Mouse (Mus musculus): ENCODE measurements around the gene Hs3st5.
"Not testable (repeated sequence)": the region's sequence is repeated elsewhere in the genome, so short reads cannot be mapped to it uniquely, and the experiment has no call there.

The Hs3st5 gene

GRCm38 (mm10) chr10:36557673-36558072 lies 51.1 kb downstream of the Hs3st5 start:
- no peak for DNase-seq (ENCODE audit: low spot score)

GRCm38 (mm10) chr10:36558736-36559135 lies 52.1 kb downstream of the Hs3st5 start:
- no peak for DNase-seq (ENCODE audit: low spot score)

GRCm38 (mm10) chr10:36567258-36567657 lies 60.6 kb downstream of the Hs3st5 start:
- no peak for DNase-seq (ENCODE audit: low spot score)

- no peak for DNase-seq (ENCODE audit: low spot score)
Observed at GRCm38 (mm10) chr10:36572540-36572939, 65.9 kb downstream of the Hs3st5 start.

- DNase-seq (ENCODE audit: low spot score) = no peak
Observed at GRCm38 (mm10) chr10:36578375-36579145, 71.9 kb downstream of the Hs3st5 start.

GRCm38 (mm10) chr10:36610400-36610799 lies 103.8 kb downstream of the Hs3st5 start:
- no peak for DNase-seq (ENCODE audit: low spot score)

- DNase-seq (ENCODE audit: low spot score) = not testable (repeated sequence)
Observed at GRCm38 (mm10) chr10:36611415-36611814, 104.8 kb downstream of the Hs3st5 start.

GRCm38 (mm10) chr10:36623037-36623436 lies 116.4 kb downstream of the Hs3st5 start:
- DNase-seq (ENCODE audit: low spot score) = no peak

- no peak for DNase-seq (ENCODE audit: low spot score)
Observed at GRCm38 (mm10) chr10:36627952-36628351, 121.3 kb downstream of the Hs3st5 start.

GRCm38 (mm10) chr10:36631746-36632145 lies 125.1 kb downstream of the Hs3st5 start:
- no peak for DNase-seq (ENCODE audit: low spot score)

GRCm38 (mm10) chr10:36650653-36651052 lies 144.0 kb downstream of the Hs3st5 start:
- DNase-seq (ENCODE audit: low spot score) = no peak

- no peak for DNase-seq (ENCODE audit: low spot score)
Observed at GRCm38 (mm10) chr10:36713974-36714373, 207.4 kb downstream of the Hs3st5 start.

GRCm38 (mm10) chr10:36726239-36726638 lies 219.6 kb downstream of the Hs3st5 start:
- no peak for DNase-seq (ENCODE audit: low spot score)

- DNase-seq (ENCODE audit: low spot score) = no peak
Observed at GRCm38 (mm10) chr10:36729361-36730098, 222.9 kb downstream of the Hs3st5 start.

- no peak for DNase-seq (ENCODE audit: low spot score)
Observed at GRCm38 (mm10) chr10:36739375-36739774, 232.8 kb downstream of the Hs3st5 start.

- no peak for DNase-seq (ENCODE audit: low spot score)
Observed at GRCm38 (mm10) chr10:36750021-36750420, 243.4 kb downstream of the Hs3st5 start.

GRCm38 (mm10) chr10:36754471-36754870 lies 247.9 kb downstream of the Hs3st5 start:
- no peak for DNase-seq (ENCODE audit: low spot score)

- DNase-seq (ENCODE audit: low spot score) = no peak
Observed at GRCm38 (mm10) chr10:36773595-36773994, 267.0 kb downstream of the Hs3st5 start.

GRCm38 (mm10) chr10:36774898-36775297 lies 268.3 kb downstream of the Hs3st5 start:
- no peak for DNase-seq (ENCODE audit: low spot score)

GRCm38 (mm10) chr10:36781641-36782040 lies 275.0 kb downstream of the Hs3st5 start:
- DNase-seq (ENCODE audit: low spot score) = no peak

- no peak for DNase-seq (ENCODE audit: low spot score)
Observed at GRCm38 (mm10) chr10:36786970-36787369, 280.4 kb downstream of the Hs3st5 start.

GRCm38 (mm10) chr10:36791771-36792170 lies 285.2 kb downstream of the Hs3st5 start:
- no peak for DNase-seq (ENCODE audit: low spot score)

GRCm38 (mm10) chr10:36795311-36795710 lies 288.7 kb downstream of the Hs3st5 start:
- no peak for DNase-seq (ENCODE audit: low spot score)

Measured in ovary, postnatal 36 days (tissue).